Mouse (Mus musculus): ENCODE data around the gene Gata5.

Gene Gata5

DNA sequence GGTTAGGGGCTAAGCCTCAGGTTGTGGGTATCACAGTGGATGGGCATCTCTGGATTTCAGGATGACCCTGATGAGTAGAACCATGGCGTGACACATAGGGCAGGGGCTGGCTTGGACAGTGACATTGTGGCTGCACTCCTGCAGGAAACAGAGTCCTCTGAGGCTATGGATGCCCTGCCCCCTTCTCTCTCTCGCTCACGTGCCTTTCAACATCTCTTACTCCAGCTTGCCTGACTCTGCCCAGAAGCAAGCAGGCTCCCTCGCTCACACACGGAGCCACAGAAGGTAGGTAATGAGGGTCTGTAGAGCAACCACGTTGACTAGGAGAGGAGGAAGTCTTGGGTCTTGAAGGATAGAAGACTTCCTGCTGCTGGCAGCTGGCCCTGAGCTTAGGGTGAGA is 44.0 kb downstream of the Gata5 start:
- H3K36me3 ChIP-seq (ENCODE audit: insufficient read depth, low read length), result no peaks in the 10 kb centered on the region
- peaks cover 12% of the 10 kb centered on the region; the same call in 1 of the 2 replicates for H3K27me3 ChIP-seq (ENCODE audit: insufficient read depth, low read length)
- H3K4me1 ChIP-seq (replicated peaks; ENCODE audit: low read depth, low read length), result peaks cover 65% of the 10 kb centered on the region
- no peak for TF ChIP-seq NANOG (IDR thresholded peaks at IDR 0.05; ENCODE audit: borderline replicate concordance, low read length)
- no peak for TF ChIP-seq CTCF (conservative IDR thresholded peaks at IDR 0.05; ENCODE audit: low read length)
- TF ChIP-seq POU5F1 (IDR thresholded peaks at IDR 0.05; ENCODE audit: borderline replicate concordance, low read length), result no peak
- H3K4me3 ChIP-seq (replicated peaks; ENCODE audit: low read length), result no peak overlapping the region
- H3K9me3 ChIP-seq (ENCODE audit: low read length), result no peaks in the 10 kb centered on the region

DNA sequence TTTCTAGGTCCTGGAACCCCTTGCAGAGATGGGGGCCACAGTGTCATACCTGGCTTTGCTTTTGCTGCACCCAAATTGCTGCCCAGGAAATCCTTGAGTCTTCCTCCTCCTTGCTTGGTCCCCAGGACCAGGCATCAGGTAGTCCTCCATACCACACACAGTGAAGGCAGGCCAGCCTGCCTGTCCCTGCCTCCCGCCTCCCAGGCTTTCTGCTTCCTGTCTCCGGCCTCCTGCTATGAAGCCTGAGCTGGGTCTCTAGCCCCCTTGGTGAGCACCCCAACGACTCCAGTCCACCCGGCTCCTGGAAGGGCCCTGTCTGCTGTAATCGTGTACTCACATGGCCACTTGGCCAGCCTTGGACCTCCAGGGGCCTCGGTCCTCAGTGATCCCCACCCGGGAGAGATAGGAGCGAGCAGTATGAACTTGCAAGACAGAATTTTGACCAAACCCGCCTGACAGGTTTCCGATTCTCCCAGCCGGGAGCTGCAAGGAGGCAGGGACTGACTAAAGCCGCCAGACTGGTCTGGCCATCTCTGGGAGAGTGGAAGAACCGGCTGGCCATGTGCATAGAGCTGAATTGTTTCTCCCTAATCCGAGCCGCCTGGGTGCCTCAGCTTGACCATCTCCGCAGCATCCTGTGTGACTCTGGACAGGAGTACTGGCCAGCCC is 44.9 kb downstream of the Gata5 start, which contains the start of gene Rbbp8nl:
Gene Rbbp8nl (minus strand): TSS at position 440 of the 669 bp plus-strand sequence.
- TF ChIP-seq POU5F1 (IDR thresholded peaks at IDR 0.05; ENCODE audit: borderline replicate concordance, low read length) (no peak), CTCF (conservative IDR thresholded peaks at IDR 0.05; ENCODE audit: low read length) (no peak), NANOG (IDR thresholded peaks at IDR 0.05; ENCODE audit: borderline replicate concordance, low read length) (no peak)
- Histone ChIP-seq H3K36me3 (ENCODE audit: insufficient read depth, low read length) (no peaks in the 10 kb centered on the region), H3K4me1 (replicated peaks; ENCODE audit: low read depth, low read length) (peaks cover 63% of the 10 kb centered on the region), H3K9me3 (ENCODE audit: low read length) (no peaks in the 10 kb centered on the region), H3K27me3 (ENCODE audit: insufficient read depth, low read length) (peaks cover 13% of the 10 kb centered on the region; the same call in 1 of the 2 replicates), H3K4me3 (replicated peaks; ENCODE audit: low read length) (peak within 1 kb of the TSS; percentile 62)

DNA sequence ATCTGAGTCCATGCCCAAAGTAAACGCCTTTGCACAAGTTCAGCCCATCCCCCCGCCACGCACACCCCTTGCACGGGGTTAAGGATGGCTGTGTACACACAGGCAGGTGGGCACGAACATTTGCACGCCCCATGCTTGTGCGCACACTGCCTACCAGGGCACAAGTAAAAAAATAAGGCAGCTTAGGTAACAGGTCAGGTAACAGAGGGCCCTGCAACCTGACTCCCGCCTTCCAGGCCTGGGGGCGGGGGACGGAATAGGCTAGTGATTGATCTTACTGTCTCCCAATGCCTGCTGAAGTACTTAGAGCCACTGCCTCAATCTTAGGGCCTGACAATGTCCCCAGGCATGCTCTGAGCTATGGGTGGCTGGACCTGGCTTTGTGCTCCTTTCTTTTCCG is 45.5 kb downstream of the Gata5 start:
- peaks cover 57% of the 10 kb centered on the region for H3K4me1 ChIP-seq (replicated peaks; ENCODE audit: low read depth, low read length)
- peaks cover 16% of the 10 kb centered on the region; the same call in 1 of the 2 replicates for H3K27me3 ChIP-seq (ENCODE audit: insufficient read depth, low read length)
- H3K36me3 ChIP-seq (ENCODE audit: insufficient read depth, low read length), result no peaks in the 10 kb centered on the region
- peak overlapping the region; percentile 62 for H3K4me3 ChIP-seq (replicated peaks; ENCODE audit: low read length)
- TF ChIP-seq CTCF (conservative IDR thresholded peaks at IDR 0.05; ENCODE audit: low read length) (no peak), NANOG (IDR thresholded peaks at IDR 0.05; ENCODE audit: borderline replicate concordance, low read length) (peak; percentile 12; the same call in 1 of the 2 replicates), POU5F1 (IDR thresholded peaks at IDR 0.05; ENCODE audit: borderline replicate concordance, low read length) (no peak)
- no peaks in the 10 kb centered on the region for H3K9me3 ChIP-seq (ENCODE audit: low read length)

- Histone ChIP-seq H3K9me3 (ENCODE audit: low read length) (no peaks in the 10 kb centered on the region), H3K4me3 (replicated peaks; ENCODE audit: low read length) (no peak overlapping the region), H3K27me3 (ENCODE audit: insufficient read depth, low read length) (peaks cover 20% of the 10 kb centered on the region), H3K36me3 (ENCODE audit: insufficient read depth, low read length) (no peaks in the 10 kb centered on the region), H3K4me1 (replicated peaks; ENCODE audit: low read depth, low read length) (peaks cover 66% of the 10 kb centered on the region)
- TF ChIP-seq POU5F1 (IDR thresholded peaks at IDR 0.05; ENCODE audit: borderline replicate concordance, low read length) (no peak), NANOG (IDR thresholded peaks at IDR 0.05; ENCODE audit: borderline replicate concordance, low read length) (no peak), CTCF (conservative IDR thresholded peaks at IDR 0.05; ENCODE audit: low read length) (no peak)
Observed at GRCm38 (mm10) chr2:180279321-180279720, 55.2 kb downstream of the Gata5 start.

DNA sequence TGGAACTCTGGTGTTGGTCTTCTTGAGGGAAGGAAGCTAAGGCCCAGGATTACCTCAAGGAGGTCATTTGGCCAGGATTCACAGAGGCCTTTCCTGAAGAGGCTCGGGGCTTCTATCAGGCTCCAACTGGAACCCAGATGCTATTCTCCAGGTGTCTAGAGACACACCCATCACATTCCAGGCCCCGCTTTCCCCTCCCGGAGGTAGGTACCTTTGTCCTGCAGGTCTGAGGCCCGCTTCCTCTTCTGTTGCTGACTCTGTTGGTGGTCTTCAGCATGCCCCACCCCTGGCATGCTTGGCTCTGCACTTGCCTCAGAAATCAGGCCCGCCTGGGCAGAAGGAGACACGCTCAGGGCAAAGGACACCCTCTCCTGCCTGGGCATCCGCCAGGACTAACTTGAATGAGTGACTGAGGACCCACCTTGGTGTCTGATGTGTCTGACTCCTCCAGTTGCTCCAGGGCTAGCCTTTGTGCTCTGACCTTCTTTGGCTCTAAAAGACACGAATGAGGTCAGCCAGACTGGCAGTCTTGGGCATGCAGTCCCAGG is 56.7 kb downstream of the Gata5 start:
- Histone ChIP-seq H3K36me3 (ENCODE audit: insufficient read depth, low read length) (no peaks in the 10 kb centered on the region), H3K9me3 (ENCODE audit: low read length) (no peaks in the 10 kb centered on the region), H3K4me1 (replicated peaks; ENCODE audit: low read depth, low read length) (peaks cover 66% of the 10 kb centered on the region), H3K27me3 (ENCODE audit: insufficient read depth, low read length) (peaks cover 24% of the 10 kb centered on the region), H3K4me3 (replicated peaks; ENCODE audit: low read length) (no peak overlapping the region; the same call in 1 of the 2 replicates)
- TF ChIP-seq POU5F1 (IDR thresholded peaks at IDR 0.05; ENCODE audit: borderline replicate concordance, low read length) (no peak), NANOG (IDR thresholded peaks at IDR 0.05; ENCODE audit: borderline replicate concordance, low read length) (no peak), CTCF (conservative IDR thresholded peaks at IDR 0.05; ENCODE audit: low read length) (no peak)

DNA sequence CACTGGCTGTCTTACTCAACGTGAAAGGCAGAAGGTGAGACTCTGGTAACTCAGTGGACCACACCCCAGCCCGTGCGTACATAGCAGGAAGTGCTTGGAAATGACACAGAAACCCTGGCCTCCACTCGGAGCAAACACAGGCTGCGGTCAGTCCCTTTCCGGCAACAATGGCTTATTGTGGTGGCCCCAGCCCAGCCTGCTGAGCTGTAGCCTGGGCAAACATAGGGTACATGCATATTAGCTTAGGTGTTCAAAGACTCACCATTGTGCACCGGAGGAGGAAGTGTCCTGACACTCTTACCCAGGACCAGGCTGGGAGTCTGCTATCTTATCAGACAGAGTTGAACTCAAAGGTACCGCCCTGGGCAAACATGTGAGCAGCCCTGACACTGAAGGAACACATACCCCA is 57.6 kb downstream of the Gata5 start:
- H3K36me3 ChIP-seq (ENCODE audit: insufficient read depth, low read length), result no peaks in the 10 kb centered on the region
- peaks cover 68% of the 10 kb centered on the region for H3K4me1 ChIP-seq (replicated peaks; ENCODE audit: low read depth, low read length)
- peak overlapping the region; percentile 43 for H3K4me3 ChIP-seq (replicated peaks; ENCODE audit: low read length)
- H3K27me3 ChIP-seq (ENCODE audit: insufficient read depth, low read length), result peaks cover 32% of the 10 kb centered on the region
- H3K9me3 ChIP-seq (ENCODE audit: low read length), result no peaks in the 10 kb centered on the region
- TF ChIP-seq CTCF (conservative IDR thresholded peaks at IDR 0.05; ENCODE audit: low read length) (no peak), POU5F1 (IDR thresholded peaks at IDR 0.05; ENCODE audit: borderline replicate concordance, low read length) (no peak), NANOG (IDR thresholded peaks at IDR 0.05; ENCODE audit: borderline replicate concordance, low read length) (no peak)

GRCm38 (mm10) chr2:180276385-180276784 is 58.1 kb downstream of the Gata5 start:
- peaks cover 66% of the 10 kb centered on the region for H3K4me1 ChIP-seq (replicated peaks; ENCODE audit: low read depth, low read length)
- H3K9me3 ChIP-seq (ENCODE audit: low read length), result no peaks in the 10 kb centered on the region
- H3K36me3 ChIP-seq (ENCODE audit: insufficient read depth, low read length), result peaks cover 4% of the 10 kb centered on the region
- peak overlapping the region; percentile 43 for H3K4me3 ChIP-seq (replicated peaks; ENCODE audit: low read length)
- H3K27me3 ChIP-seq (ENCODE audit: insufficient read depth, low read length), result peaks cover 34% of the 10 kb centered on the region
- TF ChIP-seq CTCF (conservative IDR thresholded peaks at IDR 0.05; ENCODE audit: low read length), result no peak
- no peak for TF ChIP-seq POU5F1 (IDR thresholded peaks at IDR 0.05; ENCODE audit: borderline replicate concordance, low read length)
- no peak for TF ChIP-seq NANOG (IDR thresholded peaks at IDR 0.05; ENCODE audit: borderline replicate concordance, low read length)

DNA sequence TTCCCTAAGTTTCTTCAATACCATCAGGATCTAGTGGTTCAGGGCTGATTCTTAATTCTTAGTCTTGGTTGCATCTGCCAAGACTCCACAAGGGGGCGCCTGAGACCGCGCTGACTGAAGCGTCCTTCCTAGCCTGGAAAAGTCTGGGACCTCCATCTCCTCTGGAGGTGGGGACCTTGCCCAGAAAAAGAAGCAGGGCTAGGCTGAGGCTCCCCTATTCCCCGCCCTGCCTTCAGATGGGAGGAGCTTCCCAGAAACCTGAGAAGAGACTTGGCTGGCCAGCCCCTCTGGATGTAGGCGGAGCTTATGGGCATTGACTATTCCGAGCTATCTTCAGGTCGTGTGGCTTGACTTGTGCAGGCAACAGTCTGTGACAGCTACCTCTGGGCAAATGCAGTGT is 58.7 kb downstream of the Gata5 start:
- H3K36me3 ChIP-seq (ENCODE audit: insufficient read depth, low read length), result peaks cover 10% of the 10 kb centered on the region
- H3K4me3 ChIP-seq (replicated peaks; ENCODE audit: low read length), result peak overlapping the region; percentile 43
- peaks cover 34% of the 10 kb centered on the region for H3K27me3 ChIP-seq (ENCODE audit: insufficient read depth, low read length)
- TF ChIP-seq POU5F1 (IDR thresholded peaks at IDR 0.05; ENCODE audit: borderline replicate concordance, low read length), result no peak
- TF ChIP-seq CTCF (conservative IDR thresholded peaks at IDR 0.05; ENCODE audit: low read length), result peak; percentile 82
- no peaks in the 10 kb centered on the region for H3K9me3 ChIP-seq (ENCODE audit: low read length)
- peaks cover 67% of the 10 kb centered on the region for H3K4me1 ChIP-seq (replicated peaks; ENCODE audit: low read depth, low read length)

All from E14TG2a.4 (cell line).